Mouse (Mus musculus): ENCODE results near the gene Gm10663. TPM values are rescaled to one million over a fixed set of nuclear protein-coding genes. Genes with fewer than 3 reads are reported as not detected.

Gene Gm10663
- polyA plus RNA-seq, 1 experiment: not detected

GRCm38 (mm10) chr8:65107936-65108718 is 33.3 kb downstream of the Gm10663 start:
- Histone ChIP-seq H3K9me3 (no peaks in the 10 kb centered on the region), H3K4me3 (replicated peaks) (no peak overlapping the region), H3K36me3 (replicated peaks; ENCODE audit: low read length) (no peaks in the 10 kb centered on the region), H3K4me1 (no peaks in the 10 kb centered on the region; the same call in 1 of the 2 replicates), H3K27me3 (replicated peaks) (no peaks in the 10 kb centered on the region)
- TF ChIP-seq FLI1 (IDR thresholded peaks at IDR 0.05; ENCODE audit: low read length): no peak
- TF ChIP-seq GATA1 (IDR thresholded peaks at IDR 0.05; ENCODE audit: borderline replicate concordance, low read length): no peak

GRCm38 (mm10) chr8:65108936-65109335 is 34.1 kb downstream of the Gm10663 start:
- Histone ChIP-seq H3K27me3 (replicated peaks) (no peaks in the 10 kb centered on the region), H3K36me3 (replicated peaks; ENCODE audit: low read length) (no peaks in the 10 kb centered on the region), H3K9me3 (no peaks in the 10 kb centered on the region), H3K4me1 (no peaks in the 10 kb centered on the region; the same call in 1 of the 2 replicates), H3K4me3 (replicated peaks) (peak overlapping the region; percentile 42)
- no peak for TF ChIP-seq GATA1 (IDR thresholded peaks at IDR 0.05; ENCODE audit: borderline replicate concordance, low read length)
- no peak for TF ChIP-seq FLI1 (IDR thresholded peaks at IDR 0.05; ENCODE audit: low read length)

GRCm38 (mm10) chr8:65110285-65110691 is 35.5 kb downstream of the Gm10663 start:
- H3K36me3 ChIP-seq (replicated peaks; ENCODE audit: low read length): no peaks in the 10 kb centered on the region
- H3K9me3 ChIP-seq: no peaks in the 10 kb centered on the region
- TF ChIP-seq GATA1 (IDR thresholded peaks at IDR 0.05; ENCODE audit: borderline replicate concordance, low read length) (no peak), FLI1 (IDR thresholded peaks at IDR 0.05; ENCODE audit: low read length) (no peak)

GRCm38 (mm10) chr8:65112092-65112491 is 37.3 kb downstream of the Gm10663 start:
- no peaks in the 10 kb centered on the region; the same call in 1 of the 2 replicates for H3K4me1 ChIP-seq
- H3K4me3 ChIP-seq (replicated peaks): no peak overlapping the region
- H3K27me3 ChIP-seq (replicated peaks): no peaks in the 10 kb centered on the region
- no peak for TF ChIP-seq FLI1 (IDR thresholded peaks at IDR 0.05; ENCODE audit: low read length)
- no peak for TF ChIP-seq GATA1 (IDR thresholded peaks at IDR 0.05; ENCODE audit: borderline replicate concordance, low read length)
- no peaks in the 10 kb centered on the region for H3K36me3 ChIP-seq (replicated peaks; ENCODE audit: low read length)
- H3K9me3 ChIP-seq: no peaks in the 10 kb centered on the region

More at GRCm38 (mm10) chr8:65110285-65110691, 35.5 kb downstream of the Gm10663 start:
- Histone ChIP-seq H3K27me3 (replicated peaks) (no peaks in the 10 kb centered on the region), H3K4me1 (no peaks in the 10 kb centered on the region; the same call in 1 of the 2 replicates), H3K4me3 (replicated peaks) (no peak overlapping the region)

- no peaks in the 10 kb centered on the region for H3K27me3 ChIP-seq (replicated peaks)
- no peaks in the 10 kb centered on the region for H3K36me3 ChIP-seq (replicated peaks; ENCODE audit: low read length)
- TF ChIP-seq GATA1 (IDR thresholded peaks at IDR 0.05; ENCODE audit: borderline replicate concordance, low read length) (no peak), FLI1 (IDR thresholded peaks at IDR 0.05; ENCODE audit: low read length) (no peak)
- peaks cover 2% of the 10 kb centered on the region; the same call in 1 of the 2 replicates for H3K9me3 ChIP-seq
- no peak overlapping the region for H3K4me3 ChIP-seq (replicated peaks)
- H3K4me1 ChIP-seq: no peaks in the 10 kb centered on the region
Observed at GRCm38 (mm10) chr8:65126014-65126413, 51.2 kb downstream of the Gm10663 start.

- H3K9me3 ChIP-seq: peaks cover 6% of the 10 kb centered on the region
- no peaks in the 10 kb centered on the region for H3K36me3 ChIP-seq (replicated peaks; ENCODE audit: low read length)
- no peak overlapping the region for H3K4me3 ChIP-seq (replicated peaks)
- TF ChIP-seq FLI1 (IDR thresholded peaks at IDR 0.05; ENCODE audit: low read length) (no peak), GATA1 (IDR thresholded peaks at IDR 0.05; ENCODE audit: borderline replicate concordance, low read length) (no peak)
- H3K4me1 ChIP-seq: no peaks in the 10 kb centered on the region
- no peaks in the 10 kb centered on the region for H3K27me3 ChIP-seq (replicated peaks)
Observed at GRCm38 (mm10) chr8:65126454-65126853, 51.6 kb downstream of the Gm10663 start.

Other genes starting within 250 kb of the Gm10663 start
- 2.4 TPM in 1 of 2 replicates, not detected in the other for gene Klhl2, start 225.0 kb upstream of the Gm10663 start, polyA plus RNA-seq (2012; ENCODE audit: insufficient read depth, low replicate concordance)
- 7.5 and 32.5 TPM in 2 replicates for gene Tmem192, start 127.8 kb upstream of the Gm10663 start, polyA plus RNA-seq (2012; ENCODE audit: insufficient read depth, low replicate concordance)
- not detected in 2 replicates for gene Trim75, start 87.2 kb upstream of the Gm10663 start, polyA plus RNA-seq (2012; ENCODE audit: insufficient read depth, low replicate concordance)
- gene Trim61, start 56.5 kb upstream of the Gm10663 start, polyA plus RNA-seq (2012; ENCODE audit: insufficient read depth, low replicate concordance): 0.86 TPM in 1 of 2 replicates, not detected in the other
- not detected in 2 replicates for gene Trim60, start 56.4 kb upstream of the Gm10663 start, polyA plus RNA-seq (2012; ENCODE audit: insufficient read depth, low replicate concordance)
- gene Apela, start 37.7 kb upstream of the Gm10663 start, polyA plus RNA-seq (2012; ENCODE audit: insufficient read depth, low replicate concordance): not detected in 2 replicates
- gene BC030870, start 54.5 kb downstream of the Gm10663 start, polyA plus RNA-seq (2012; ENCODE audit: insufficient read depth, low replicate concordance): not detected in 2 replicates

All from megakaryocyte, embryonic 14.5 days (primary cell).